Mouse (Mus musculus) activated CD4-positive, CD25-positive, alpha-beta regulatory T cell, adult 9 weeks (primary cell): ENCODE results near the gene Fam169a. TPM values are rescaled to one million over a fixed set of nuclear protein-coding genes. Genes with fewer than 3 reads are reported as not detected.

Experiments used
- polyA plus RNA-seq: library from polyadenylated mRNA; unstranded; fragments of 100-300 nt; shearing (Covaris generic); gene quantifications from one replicate; pipeline ENCODE4 v1.2.1, GENCODE M21; 2017

Gene Fam169a
- polyA plus RNA-seq = 0.26 TPM

GRCm38 (mm10) chr13:97066649-97067550 lies at the start of gene Fam169a:
Gene Fam169a, plus strand, starts transcription at chr13:97067286.

GRCm38 (mm10) chr13:97034262-97034661 lies 32.8 kb upstream of the Fam169a start, which contains the start of gene 1700029F12Rik:
Gene 1700029F12Rik, minus strand, starts transcription at chr13:97034362.

GRCm38 (mm10) chr13:97099187-97099852 lies 32.2 kb downstream of the Fam169a start, which contains the start of gene Gm6169:
Gene Gm6169, minus strand, starts transcription at chr13:97099237.

GRCm38 (mm10) chr13:97137466-97138400 lies 70.6 kb downstream of the Fam169a start, which contains the start of the genes Gfm2 and Nsa2:
Gene Gfm2, plus strand, starts transcription at chr13:97137937.
Gene Nsa2, minus strand, starts transcription at chr13:97137937.

Other genes with a start within 250 kb of the Fam169a start
- gene Gcnt4, start 142.6 kb upstream of the Fam169a start, polyA plus RNA-seq = not detected
- gene 1700029F12Rik, start 32.9 kb upstream of the Fam169a start, polyA plus RNA-seq = not detected
- 9.4 TPM for gene Gm6169, start 32.0 kb downstream of the Fam169a start, polyA plus RNA-seq
- 48.1 TPM for gene Gfm2, start 70.7 kb downstream of the Fam169a start, polyA plus RNA-seq
- 94.0 TPM for gene Nsa2, start 70.7 kb downstream of the Fam169a start, polyA plus RNA-seq
- 86.7 TPM for gene Hexb, start 131.1 kb downstream of the Fam169a start, polyA plus RNA-seq
- 0.17 TPM for gene Enc1, start 173.8 kb downstream of the Fam169a start, polyA plus RNA-seq